Mouse (Mus musculus) monocyte, adult 2 months (primary cell): ENCODE data around the gene Zfp839.
A peak's percentile ranks its signal among the peaks of the same experiment; 100 is the strongest.
"Not testable (repeated sequence)": the region's sequence is repeated elsewhere in the genome, so short reads cannot be mapped to it uniquely, and the experiment has no call there.

ENCODE experiments used
- DNase-seq, 2 experiments: peaks; one replicate each; pipeline ENCODE4 v3.0.0; 2022; ENCODE audit warnings: low spot score in 2 of 2, low read depth in 1 of 2

Gene Zfp839

DNA sequence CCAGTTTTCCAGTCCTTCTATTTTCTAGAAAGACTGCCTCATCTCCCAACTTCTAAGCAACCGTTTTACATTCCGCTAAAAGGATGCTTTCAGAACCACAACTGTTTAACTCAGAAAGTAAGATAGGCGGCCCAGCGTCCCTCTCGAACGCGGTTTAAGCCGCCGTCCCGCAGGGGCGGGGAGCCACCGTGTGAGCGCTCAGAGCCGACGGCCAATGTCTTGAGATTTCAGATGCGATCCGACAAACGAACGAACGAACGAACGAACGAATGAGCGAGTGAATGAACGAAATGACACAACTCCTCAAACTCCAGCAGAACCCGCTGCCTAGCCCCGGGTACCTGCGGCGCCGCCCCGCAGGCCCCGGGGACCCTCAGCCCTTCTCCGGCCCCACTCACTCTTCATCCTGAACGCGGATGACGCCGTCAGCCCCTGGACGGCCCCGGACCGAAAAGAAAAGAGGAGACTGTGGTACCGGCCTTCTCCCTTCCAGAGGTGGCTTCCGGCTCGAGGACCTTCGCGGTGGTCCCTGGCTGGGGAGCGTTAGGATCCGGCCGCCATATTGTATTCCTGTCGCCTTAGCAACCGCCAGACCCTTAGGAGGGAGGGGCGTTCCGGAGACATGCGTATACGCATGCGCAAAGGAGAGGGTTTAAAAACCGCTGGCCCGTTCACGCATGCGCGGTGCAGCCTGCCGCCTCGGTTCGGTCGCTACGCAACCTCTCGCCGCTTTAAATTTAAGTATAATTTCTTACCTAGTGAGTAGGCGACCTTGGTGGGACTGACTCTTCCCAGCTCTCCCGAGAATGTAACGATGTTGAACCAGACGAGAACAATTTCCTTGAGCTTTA is 9.5 kb upstream of the Zfp839 start, which contains the start of gene Mok:
TSS of gene Mok (minus strand) at position 592 of the 851 bp plus-strand sequence.
- DNase-seq: peak; percentile 85 to 94

DNA sequence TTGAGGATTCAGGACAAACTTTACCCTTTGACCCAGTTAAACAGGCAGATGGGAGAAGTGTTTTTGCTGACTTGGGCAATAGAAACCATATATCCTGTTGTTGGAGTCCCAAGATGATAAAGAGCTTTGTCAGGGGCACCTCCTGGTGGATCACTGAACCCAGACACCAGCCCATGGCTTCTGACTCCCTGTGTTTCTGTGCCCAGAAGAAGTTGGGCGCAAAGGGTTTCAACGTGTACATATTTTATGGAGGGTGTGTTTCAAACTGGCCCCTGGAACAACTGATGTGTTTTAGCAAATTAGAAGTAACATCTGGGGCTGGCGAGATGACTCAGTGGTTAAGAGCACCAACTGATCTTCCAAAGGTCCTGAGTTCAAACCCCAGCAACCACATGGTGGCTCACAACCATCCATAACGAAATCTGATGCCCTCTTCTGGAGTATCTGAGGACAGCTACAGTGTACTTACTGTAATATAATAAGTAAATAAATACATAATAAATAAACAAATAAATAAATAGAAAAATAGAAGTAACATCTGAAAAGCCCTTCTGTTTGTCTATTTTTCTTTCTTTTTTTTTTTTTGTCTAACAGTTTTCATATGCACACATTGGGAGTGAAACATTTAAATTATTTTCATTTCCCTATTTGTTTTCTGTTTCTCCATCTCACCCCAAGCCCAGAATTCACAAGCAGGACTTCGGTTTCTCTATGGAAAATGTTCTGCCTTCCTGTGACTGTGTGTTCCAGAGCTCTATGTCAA is 8.1 kb upstream of the Zfp839 start:
- no peak for DNase-seq

DNA sequence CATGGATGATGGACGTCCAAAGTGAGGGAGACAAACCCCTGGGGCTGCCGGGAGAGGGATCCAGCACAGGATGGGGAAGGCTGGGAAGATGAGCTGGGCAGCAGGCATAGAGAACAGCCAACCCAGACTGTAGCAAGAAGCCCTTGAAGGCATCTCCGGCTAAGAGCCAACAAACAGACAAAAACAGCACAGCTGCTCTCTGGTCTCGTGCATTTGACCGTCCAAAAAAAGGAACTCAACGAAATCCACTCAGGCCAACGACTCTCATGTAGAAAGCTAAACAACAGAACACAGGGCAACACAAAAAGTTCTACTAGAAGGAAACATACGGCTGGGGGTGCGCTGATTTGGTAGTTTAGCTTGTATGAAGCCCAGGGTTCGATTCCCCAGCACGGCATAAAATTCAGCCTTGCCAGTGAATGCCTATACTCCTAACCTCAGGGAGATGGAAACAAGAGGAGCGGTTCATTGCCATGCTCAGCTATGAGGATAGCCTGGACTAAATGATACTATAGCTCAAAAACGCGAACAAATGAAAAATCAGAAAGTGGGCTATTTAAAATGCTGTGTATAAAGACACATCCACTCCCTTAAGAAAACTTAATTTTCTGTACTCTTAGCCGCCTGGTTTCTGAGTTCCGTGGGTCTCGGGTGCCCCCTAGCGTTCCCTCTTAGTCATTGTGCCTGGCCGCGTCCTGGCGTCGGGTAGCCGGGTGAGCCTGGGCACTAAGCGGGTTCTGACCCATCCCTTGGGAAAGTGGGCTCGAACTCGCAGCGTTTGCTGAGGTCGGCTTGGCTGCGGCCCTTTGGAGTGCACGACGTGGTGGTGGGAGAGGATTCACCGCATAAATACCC is 6.6 kb upstream of the Zfp839 start:
- peak; percentile 58 to 75 for DNase-seq

DNA sequence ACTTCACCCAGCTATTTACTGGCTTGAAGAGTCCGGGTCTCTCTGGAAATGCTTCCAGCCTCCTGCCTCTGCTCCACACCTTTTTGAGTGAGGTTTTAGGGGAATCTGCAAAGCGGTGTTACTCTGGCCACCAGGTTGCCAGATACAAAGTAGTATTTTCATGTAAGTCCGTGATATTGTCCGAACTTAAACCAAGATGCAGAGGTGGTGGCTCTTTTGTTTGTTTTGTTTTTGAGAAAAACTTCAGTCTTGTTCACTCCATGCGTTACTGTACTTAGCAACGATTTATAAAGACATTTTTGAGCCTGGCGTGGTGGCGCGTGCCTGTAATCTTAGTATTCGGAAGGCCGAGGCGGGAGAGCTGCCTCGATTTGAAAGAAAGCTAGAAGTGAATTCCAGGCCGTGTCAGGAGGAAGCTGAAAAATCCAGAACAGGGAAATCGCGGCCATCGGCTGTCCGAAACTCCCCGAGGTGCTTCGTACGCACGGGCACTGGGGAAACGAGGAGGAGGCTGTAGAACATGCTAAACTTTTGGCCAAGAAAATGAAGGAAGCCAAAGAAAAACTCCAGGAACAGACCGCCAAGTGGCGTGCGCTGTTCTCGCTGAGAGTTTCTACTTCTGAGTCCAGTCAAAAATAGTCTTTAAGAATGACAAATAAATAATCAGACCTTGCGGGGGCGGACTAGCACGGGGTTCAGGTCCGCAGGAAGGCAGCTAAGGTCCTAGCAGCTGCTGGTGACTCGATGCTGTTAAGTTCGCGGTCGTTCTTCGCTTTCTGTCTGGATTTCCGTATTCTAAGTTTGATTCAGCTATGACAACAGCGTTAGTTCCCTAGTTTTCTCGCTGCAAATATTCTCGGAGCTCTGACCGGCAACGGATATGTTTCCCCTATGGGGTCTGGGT is 5.6 kb upstream of the Zfp839 start:
- peak in 1 of 2 experiments; percentile 23 for DNase-seq

DNA sequence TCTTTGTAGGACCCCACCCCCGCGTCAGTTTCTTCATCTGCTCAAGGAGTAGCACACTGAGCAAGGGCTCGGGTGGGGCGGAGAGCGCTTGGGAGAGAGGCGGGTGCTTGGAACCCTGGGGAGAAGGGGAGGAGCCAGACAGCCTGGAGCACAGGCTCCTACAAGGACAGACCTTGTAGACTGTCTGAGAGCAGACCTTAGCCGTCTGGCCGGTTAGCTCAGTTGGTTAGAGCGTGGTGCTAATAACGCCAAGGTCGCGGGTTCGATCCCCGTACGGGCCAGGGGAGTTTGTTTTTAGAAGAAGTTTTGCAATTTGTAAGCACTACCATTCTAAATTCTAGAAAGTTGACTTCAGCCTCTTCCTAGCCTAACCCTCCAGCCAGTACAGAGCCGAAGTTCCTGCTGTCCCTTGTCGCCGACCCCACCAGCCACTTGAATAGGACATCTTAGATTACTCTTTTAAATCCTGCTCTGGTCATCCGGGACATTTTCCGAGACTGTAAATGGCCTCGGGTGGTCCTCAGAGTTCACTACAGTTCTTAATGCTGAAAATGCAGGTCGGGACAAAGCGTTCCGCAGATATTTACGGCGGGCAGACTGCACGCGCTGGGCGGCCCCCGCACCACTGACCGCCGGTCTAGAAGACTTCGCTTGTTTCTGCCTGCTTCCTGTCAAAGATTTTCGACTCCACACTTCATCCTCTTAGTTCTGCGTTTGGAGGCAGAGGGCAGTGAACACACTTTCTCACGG is 4.7 kb upstream of the Zfp839 start:
- peak; percentile 74 to 85 for DNase-seq

DNA sequence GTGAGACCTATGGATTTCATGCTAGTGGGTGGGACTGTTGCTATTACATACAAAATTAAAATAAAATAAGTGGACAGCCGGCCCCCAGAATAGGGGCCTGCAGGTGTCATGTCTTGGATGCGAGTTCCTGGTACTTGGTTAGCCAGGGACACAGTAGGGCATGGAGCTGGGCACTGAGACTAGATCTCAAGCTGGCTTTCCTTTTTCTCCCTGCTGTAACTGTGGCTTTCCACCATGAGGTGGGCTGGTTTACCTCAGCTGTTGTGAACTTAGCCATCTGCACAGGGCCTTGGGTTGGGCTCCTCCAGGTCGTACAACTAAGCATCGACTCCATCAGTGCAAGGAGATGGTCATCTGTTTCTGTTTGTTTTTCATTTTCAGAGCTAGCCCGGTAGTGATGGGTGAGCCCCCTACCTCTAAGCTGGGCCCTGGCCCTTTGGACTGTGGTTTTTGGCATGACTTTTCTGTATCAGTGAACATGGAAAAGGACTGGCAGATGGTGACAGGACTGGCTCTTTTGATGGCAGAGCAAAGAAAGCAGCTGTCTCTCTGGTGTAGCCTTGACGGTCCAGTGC is 3.8 kb upstream of the Zfp839 start:
- DNase-seq: no peak

DNA sequence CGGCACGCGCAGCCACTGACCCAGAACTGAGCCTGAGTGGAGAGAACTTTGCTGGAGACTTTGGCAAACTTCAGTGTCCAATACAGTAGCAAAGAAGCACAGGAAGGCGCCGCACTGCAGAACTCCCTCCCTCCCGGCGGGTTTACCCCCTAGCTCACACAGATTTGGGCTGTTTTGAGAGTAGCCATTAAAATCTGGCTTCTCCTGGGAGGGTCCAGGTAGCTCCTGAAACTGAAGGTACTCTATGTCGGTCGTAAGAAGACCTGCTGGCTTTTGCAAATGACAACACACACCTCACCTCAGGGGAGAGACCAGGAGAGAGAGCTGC is 840 bp downstream of the Zfp839 start:
- DNase-seq: no peak

DNA sequence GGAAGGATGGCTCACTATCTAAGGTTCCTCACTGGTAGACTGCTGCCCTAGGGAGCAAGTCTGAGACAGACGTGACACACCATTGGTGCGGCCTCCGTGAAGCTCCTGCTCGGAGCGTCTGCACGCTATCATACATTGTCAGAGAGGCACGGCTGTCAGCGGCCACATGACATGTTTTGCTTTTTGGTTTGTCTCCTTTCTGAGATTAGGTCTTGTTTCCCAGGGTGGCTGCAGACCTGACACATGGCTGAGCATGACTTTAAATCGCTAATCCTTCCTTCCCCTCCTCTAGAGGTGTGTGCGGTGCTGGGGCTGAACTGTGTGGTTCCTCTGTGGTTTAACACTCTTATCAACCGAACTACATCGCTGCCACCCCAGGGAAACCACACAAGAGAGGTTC is 1.4 kb downstream of the Zfp839 start:
- no peak for DNase-seq

DNA sequence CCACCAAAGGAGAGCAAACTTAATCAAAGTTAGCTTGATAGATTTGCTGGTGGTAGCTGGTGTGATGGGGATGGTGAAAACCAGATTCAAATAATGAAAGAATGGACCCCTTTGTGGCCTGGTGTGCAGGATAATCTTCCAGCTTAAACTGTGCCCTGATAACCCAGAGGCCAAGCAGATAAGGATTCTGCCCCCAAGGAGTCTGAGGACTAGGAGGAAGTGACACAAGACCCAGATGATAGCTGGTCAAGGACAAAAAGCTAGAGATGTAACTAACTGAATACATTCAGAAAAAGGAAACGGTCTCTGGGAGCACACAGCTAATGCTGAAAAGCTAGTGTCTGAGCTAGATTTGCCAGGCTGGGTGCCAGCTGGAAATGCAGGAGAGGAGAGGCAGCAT is 1.9 kb downstream of the Zfp839 start:
- no peak for DNase-seq

DNA sequence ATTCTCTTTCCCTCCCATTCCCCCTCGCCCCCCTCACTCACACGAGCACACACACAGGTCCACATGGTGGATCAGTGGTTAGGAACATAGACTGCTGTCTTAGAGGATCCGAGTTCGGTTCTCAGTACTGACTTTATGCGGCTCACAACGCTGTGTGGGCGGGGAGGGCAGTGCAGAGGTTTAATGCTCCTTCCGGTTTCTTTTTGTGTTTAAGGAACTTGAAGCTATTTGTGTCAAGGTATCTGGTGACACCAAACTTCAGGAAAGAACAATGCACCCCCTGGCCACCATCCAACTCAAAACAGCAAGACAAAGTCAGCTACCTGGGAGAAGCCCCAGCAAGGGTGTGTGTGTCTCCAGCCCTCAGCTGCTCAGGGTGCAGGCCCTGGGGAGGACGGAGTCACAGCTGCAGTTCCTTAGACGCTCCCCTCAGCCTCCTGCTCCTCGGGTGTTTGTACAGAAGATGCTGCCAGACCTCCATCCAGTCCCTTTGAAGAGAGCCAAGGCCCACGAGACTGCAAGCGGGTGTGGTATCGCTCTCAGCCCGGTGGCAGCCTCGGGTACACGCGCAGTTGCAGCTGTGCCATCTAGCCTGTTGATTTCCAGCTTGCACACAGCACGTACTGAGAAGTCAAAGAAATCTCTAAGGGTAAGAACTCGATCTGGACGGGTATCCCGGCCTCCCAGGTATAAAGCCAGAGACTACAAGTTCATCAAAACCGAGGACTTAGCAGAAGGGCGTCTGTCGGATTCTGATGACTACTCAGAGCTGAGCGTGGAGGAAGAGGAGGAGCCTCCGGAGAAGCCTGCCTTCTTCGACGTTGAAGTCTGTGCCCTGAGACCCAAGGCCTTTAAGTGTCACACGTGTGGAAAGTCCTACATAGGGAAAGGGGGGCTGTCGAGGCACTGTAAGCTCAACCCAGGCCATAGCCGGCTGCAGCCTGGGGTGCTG is 5.0 kb downstream of the Zfp839 start:
- DNase-seq: peak in 1 of 2 experiments; percentile 23

DNA sequence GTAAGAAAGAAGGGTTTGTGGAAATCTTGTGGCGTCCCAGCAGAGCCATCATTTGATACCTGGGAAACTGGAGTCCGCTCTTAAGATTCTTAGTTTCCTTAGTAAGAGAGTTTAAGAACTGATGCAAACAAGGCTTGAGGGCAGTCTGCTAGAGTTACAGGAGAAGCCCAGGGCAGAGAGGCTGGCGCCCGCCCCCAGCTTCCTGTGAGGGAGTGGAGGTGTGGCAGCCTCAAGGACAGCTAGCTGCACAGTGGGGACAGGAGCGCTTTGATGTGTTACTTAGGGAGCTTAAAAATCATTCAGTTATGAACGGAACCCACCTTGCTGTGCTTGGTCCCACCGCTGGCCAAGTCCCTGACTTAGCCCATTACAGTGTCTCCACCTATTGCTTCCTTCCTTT is 7.1 kb downstream of the Zfp839 start:
- no peak for DNase-seq

DNA sequence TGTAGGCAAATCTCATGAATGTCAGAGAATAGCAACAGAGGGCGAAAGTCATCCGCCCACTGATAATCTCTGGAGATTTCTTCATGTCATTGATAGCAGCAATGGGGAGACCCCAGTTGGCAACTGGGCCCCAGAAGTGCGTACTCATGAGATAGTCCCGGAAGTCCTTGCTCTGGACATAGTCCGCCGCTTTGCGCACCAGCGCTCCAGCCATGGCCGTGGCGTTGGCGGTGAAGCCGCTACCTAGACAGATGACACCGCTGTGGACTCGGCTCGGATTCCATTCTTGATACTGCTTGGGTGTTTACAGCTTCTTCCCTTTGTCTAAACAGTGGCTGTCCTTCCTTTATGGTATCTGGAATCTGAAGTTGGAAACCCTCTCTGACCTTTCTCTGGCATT is 8.6 kb downstream of the Zfp839 start:
- DNase-seq: not testable (repeated sequence)

DNA sequence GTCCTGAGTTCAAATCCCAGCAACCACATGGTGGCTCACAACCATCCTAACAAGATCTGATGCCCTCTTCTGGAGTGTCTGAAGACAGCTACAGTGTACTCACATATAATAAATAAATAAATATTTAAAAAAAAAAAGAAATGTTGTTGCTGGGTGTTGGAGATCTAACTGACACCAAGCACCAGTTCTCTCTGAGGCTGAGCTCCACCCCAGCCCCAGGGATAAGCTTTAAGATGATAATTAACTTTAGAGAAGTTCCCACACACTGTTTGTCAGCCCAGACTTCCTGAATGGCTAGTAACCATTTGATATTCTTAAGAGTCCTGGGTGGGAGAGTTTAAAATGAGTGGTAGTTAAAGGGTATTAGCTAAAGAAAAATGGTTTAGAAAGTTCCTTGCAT is 10.2 kb downstream of the Zfp839 start:
- DNase-seq: no peak

DNA sequence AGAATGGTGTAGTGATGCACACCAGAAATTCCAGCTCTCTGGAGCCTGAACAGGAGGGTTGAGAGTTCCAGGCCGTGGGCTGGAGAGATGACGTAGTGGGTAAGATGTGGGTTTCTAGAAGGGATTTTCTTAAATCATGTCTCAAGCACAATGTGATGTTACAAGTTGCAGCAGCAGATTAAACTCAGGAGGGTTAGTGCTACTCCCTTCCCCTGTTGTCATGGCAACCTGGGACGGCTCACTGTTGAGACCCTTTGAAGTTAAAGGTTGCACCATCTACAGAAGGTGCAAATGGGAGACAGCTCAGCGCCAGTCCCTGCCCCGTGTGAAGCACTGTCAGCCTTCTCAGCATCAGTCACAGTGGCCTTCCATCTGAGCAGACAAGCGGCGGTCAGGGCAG is 11.2 kb downstream of the Zfp839 start:
- no peak for DNase-seq

DNA sequence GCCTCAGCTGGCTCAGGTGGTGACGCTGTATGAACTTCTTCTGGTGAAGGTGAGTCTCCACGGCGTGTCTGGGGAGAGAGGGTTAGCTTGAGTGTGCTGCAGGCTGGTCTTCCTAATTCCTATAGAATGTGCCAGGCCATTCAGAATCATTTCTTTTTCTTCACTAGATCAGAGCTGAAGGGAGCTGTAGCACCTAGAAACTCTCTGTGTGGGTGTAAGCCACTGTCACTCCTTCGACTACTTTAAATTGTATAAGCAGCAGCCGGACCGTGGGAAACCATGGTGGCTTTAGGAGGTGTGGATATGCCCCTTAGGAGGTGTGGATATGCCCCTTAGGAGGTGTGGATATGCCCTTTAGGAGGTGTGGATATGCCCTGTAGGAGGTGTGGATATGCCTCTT is 14.0 kb downstream of the Zfp839 start:
- DNase-seq: no peak

DNA sequence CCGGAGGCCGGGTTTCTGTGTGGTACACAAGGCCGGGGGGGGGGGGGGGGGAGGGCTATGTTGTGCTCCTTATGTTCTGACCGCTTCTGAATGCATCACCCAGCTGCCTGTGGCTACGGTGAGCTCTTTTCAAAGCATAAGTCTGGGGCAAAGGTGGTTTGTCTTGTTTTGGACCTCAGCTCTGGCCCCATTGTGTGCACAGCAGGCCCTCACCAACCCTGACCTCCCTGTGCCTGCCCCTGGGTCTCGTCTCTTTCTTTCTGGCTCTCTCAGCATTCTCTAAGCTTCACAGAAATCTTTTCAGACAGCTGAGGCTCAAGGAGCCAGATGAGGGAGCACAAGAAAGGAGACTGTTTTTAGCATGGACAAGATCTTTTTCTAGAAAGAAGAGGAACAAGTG is 15.5 kb downstream of the Zfp839 start:
- DNase-seq: no peak

DNA sequence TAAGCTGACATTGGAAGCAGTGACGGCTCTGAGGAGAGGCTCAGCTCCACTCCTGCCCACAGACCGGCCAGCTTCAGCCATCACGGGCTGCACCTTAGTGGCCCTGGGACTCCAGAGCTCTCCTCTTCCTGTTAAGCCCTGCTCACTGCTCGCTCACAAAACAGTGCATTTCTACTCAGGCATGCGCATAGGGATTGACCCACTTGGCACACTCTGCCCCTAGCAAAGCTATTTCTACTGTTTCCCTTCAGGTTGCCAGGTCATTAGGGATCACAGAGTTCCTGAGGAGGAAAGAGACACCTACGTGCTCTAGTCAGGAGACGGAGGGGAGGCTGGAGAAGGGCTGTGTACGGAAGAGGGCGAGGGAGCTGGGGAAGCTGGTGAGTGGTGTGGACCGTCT is 15.9 kb downstream of the Zfp839 start:
- DNase-seq: no peak

DNA sequence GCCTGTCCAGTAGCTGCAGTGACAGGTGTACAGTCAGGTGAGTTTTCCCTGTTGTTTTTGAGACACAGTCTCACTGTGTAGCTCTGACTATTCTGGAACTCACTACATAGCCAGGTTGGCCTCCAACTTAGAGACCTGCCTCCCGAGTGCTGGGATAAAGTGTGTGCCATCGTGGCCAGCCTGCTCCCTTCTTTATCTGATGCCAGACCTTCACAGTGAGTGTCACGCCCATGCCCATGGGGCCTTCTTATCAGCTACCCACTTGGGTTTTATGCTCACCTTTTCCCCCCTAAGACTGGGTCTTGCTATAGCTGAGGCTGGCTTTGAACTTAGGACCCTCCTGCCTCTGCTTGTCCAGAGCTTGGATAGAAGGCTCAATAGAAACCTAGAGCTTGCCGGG is 20.1 kb downstream of the Zfp839 start:
- no peak for DNase-seq
